Mouse (Mus musculus) G1E (cell line): ENCODE data around the gene Lrba. TPM values are rescaled to one million over a fixed set of nuclear protein-coding genes. Genes with fewer than 3 reads are reported as not detected.

Experiments used
- ATAC-seq: 2 replicates; pipeline ENCODE4 v1.8.0; 2016; ENCODE audit warnings: mild to moderate bottlenecking; ENCODE audit not compliant: insufficient number of reproducible peaks, poor library complexity, low FRiP score, severe bottlenecking; ENCODE audit errors: extremely low read depth
- DNase-seq: peaks from one replicate; pipeline ENCODE4 v3.0.0; 2012; ENCODE audit warnings: low spot score
- H3K27me3 ChIP-seq: 2 replicates; pipeline ENCODE4 v1.6.1; 2012; ENCODE audit warnings: mild to moderate bottlenecking, low read length, inconsistent platforms; ENCODE audit not compliant: insufficient read depth
- H3K36me3 ChIP-seq: replicated peaks from 2 replicates; pipeline ENCODE3; 2012; ENCODE audit warnings: mild to moderate bottlenecking, inconsistent platforms
- H3K4me1 ChIP-seq: 2 replicates; pipeline ENCODE4 v1.6.1; 2012; ENCODE audit warnings: low read depth, low read length, inconsistent platforms, mixed read lengths; ENCODE audit not compliant: insufficient read depth
- H3K4me3 ChIP-seq: 2 replicates; pipeline ENCODE4 v1.5.1; 2012; ENCODE audit warnings: low read depth, mild to moderate bottlenecking, inconsistent platforms, low read length, moderate library complexity, mixed read lengths
- H3K9me3 ChIP-seq: replicated peaks from 2 replicates; pipeline ENCODE4 v1.6.1; 2012; ENCODE audit warnings: inconsistent platforms
- CTCF ChIP-seq: IDR thresholded peaks from 2 replicates; pipeline ENCODE4 v1.5.1; 2012; ENCODE audit warnings: low read depth, low read length, inconsistent platforms, mixed read lengths
- GATA1 ChIP-seq: IDR thresholded peaks from 2 replicates; pipeline ENCODE4 v1.6.1; 2012; ENCODE audit warnings: borderline replicate concordance, low read length, inconsistent platforms, mixed read lengths
- GATA2 ChIP-seq: IDR thresholded peaks from 2 replicates; pipeline ENCODE4 v1.6.1; 2012; ENCODE audit warnings: low read depth, low read length, inconsistent platforms, borderline replicate concordance
- POLR2AphosphoS5 ChIP-seq: IDR thresholded peaks from 2 replicates; pipeline ENCODE4 v1.6.1; 2012; ENCODE audit warnings: low read depth, low read length, inconsistent platforms; ENCODE audit not compliant: insufficient replicate concordance
- TAL1 ChIP-seq: conservative IDR thresholded peaks from 2 replicates; pipeline ENCODE4 v1.6.1; 2012; ENCODE audit warnings: low read depth, low read length, inconsistent platforms, mixed read lengths
- polyA plus RNA-seq: library from polyadenylated mRNA; stranded (reverse); fragments of >175 nt; gene quantifications from 2 replicates; pipeline ENCODE4 v1.2.3, GENCODE M21; 2012
- total RNA-seq, 2 experiments: library from RNA; stranded (forward) in 1 of 2; stranded (reverse) in 1 of 2; fragments of 200-1000 nt in 1 of 2; fragments of >200 nt in 1 of 2; fragmentation: Nextera tagmentation in 1 of 2; gene quantifications; 2 replicates each; pipeline ENCODE4 v1.2.3; 2014 to 2017

Gene Lrba
- total and polyA plus RNA-seq, 3 experiments: 6.1 to 34.4 (median 30.4) TPM

DNA sequence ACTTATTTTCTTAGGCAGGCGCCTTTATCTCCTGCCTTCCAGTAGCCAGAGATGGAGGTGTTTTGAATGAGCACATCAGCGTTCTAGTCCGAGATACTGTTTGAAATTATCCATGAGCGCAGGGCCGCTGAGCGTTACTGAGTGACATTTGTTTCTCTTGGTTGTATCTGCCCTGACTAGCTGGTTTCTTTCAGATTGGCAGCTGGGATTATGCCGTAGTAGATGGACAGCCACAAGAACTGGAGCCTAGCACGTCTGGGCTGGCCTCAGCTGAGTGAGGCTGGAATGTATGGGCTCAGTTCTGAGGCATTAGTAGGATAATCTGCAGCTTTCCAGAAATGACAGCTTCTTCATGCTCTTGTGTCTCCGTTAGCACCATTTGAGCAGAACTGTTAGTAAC lies 500.6 kb downstream of the Lrba start:
- DNase-seq (no peak), ATAC-seq (no peak)
- no peaks in the 10 kb centered on the region for H3K27me3 ChIP-seq
- no peak for TF ChIP-seq CTCF
- TF ChIP-seq POLR2AphosphoS5: no peak
- TF ChIP-seq TAL1: no peak
- no peak for TF ChIP-seq GATA2
- TF ChIP-seq GATA1: no peak
- H3K36me3 ChIP-seq: no peaks in the 10 kb centered on the region
- H3K9me3 ChIP-seq: no peaks in the 10 kb centered on the region
- no peaks in the 10 kb centered on the region for H3K4me1 ChIP-seq
- H3K4me3 ChIP-seq: no peak overlapping the region

GRCm38 (mm10) chr3:86738831-86739230 lies 514.4 kb downstream of the Lrba start:
- peaks cover 17% of the 10 kb centered on the region for H3K36me3 ChIP-seq
- ATAC-seq (no peak), DNase-seq (no peak)
- H3K27me3 ChIP-seq: no peaks in the 10 kb centered on the region
- TF ChIP-seq GATA2 (no peak), CTCF (no peak), GATA1 (no peak), POLR2AphosphoS5 (no peak), TAL1 (no peak)
- H3K9me3 ChIP-seq: no peaks in the 10 kb centered on the region
- H3K4me3 ChIP-seq: no peak overlapping the region
- no peaks in the 10 kb centered on the region for H3K4me1 ChIP-seq

GRCm38 (mm10) chr3:86739745-86740144 lies 515.3 kb downstream of the Lrba start:
- no peak for ATAC-seq
- Histone ChIP-seq H3K36me3 (peaks cover 19% of the 10 kb centered on the region), H3K27me3 (no peaks in the 10 kb centered on the region), H3K4me1 (no peaks in the 10 kb centered on the region), H3K4me3 (no peak overlapping the region), H3K9me3 (no peaks in the 10 kb centered on the region)
- TF ChIP-seq GATA1 (no peak), GATA2 (no peak), TAL1 (no peak), POLR2AphosphoS5 (no peak), CTCF (no peak)
- no peak for DNase-seq

DNA sequence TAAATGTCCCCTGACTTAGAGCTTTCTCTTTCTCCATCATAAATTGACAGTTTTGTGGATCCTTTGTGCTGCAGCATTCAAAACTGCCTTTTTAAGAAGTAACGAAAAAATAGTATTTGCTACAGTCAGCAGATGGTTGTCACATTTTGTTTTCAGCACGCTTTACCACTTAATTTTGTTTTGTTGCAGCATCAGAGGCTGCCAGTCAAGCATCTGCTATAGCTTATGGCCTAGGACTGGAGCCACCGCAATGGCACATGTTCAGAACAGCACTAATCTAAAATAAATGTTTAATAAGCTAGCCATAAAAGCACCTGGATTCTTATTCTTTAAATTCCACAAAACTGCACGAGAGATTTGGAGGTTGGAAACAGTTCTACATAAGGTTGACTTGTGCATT lies 520.9 kb downstream of the Lrba start:
- no peak for ATAC-seq

DNA sequence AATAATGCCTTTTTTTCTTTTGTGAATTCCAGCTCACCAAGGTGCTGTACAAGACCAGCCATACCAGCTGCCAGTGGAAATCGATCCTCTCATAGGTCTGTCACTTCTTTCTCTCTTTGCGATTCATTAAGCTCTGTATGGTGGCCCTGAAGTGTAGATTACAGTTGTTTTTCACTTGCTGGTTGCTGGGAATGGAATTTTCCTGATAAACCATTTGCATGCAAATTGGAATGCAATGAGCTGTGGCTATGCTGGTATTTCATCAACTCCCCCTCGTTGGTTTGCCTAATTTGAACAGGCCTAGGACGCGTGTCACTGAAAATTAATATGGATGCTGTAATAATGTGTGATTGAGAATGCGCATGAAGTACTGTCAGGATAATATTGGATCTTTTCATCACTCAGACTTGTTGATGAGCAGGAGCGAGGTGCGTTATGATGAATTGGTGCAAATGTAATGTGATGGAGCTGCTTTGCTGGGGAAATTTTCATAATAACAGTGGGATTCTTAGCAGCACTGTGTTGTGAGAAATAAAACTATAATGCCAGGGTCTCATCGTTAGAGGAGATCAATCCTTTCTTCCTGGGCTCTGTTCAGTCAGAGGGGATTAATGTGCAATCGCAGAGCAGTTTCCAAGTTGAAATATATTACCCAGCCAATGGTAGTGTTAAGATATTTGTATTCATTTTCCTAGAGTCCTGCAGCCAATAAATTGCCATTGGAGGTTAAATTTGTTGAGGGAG lies 521.5 kb downstream of the Lrba start:
- H3K27me3 ChIP-seq: no peaks in the 10 kb centered on the region
- H3K4me3 ChIP-seq: no peak overlapping the region
- H3K9me3 ChIP-seq: no peaks in the 10 kb centered on the region
- TF ChIP-seq GATA2: no peak
- no peak for TF ChIP-seq TAL1
- no peak for TF ChIP-seq CTCF
- TF ChIP-seq GATA1: no peak
- no peak for TF ChIP-seq POLR2AphosphoS5
- ATAC-seq: no peak
- H3K4me1 ChIP-seq: no peaks in the 10 kb centered on the region
- no peak for DNase-seq
- H3K36me3 ChIP-seq: peaks cover 12% of the 10 kb centered on the region

More for the DNA sequence above, 520.9 kb downstream of the Lrba start:
- no peak overlapping the region for H3K4me3 ChIP-seq
- TF ChIP-seq GATA2: no peak
- no peak for TF ChIP-seq GATA1
- no peak for TF ChIP-seq TAL1
- no peak for TF ChIP-seq POLR2AphosphoS5
- no peak for TF ChIP-seq CTCF
- no peaks in the 10 kb centered on the region for H3K9me3 ChIP-seq
- H3K36me3 ChIP-seq: peaks cover 13% of the 10 kb centered on the region
- H3K4me1 ChIP-seq: no peaks in the 10 kb centered on the region
- no peak for DNase-seq
- no peaks in the 10 kb centered on the region for H3K27me3 ChIP-seq

- no peak overlapping the region for H3K4me3 ChIP-seq
- no peaks in the 10 kb centered on the region for H3K9me3 ChIP-seq
- H3K27me3 ChIP-seq: no peaks in the 10 kb centered on the region
- no peaks in the 10 kb centered on the region for H3K36me3 ChIP-seq
- DNase-seq: no peak
- no peak for ATAC-seq
- no peaks in the 10 kb centered on the region for H3K4me1 ChIP-seq
- no peak for TF ChIP-seq GATA2
- no peak for TF ChIP-seq CTCF
- TF ChIP-seq POLR2AphosphoS5: no peak
- TF ChIP-seq GATA1: no peak
- no peak for TF ChIP-seq TAL1
Observed at GRCm38 (mm10) chr3:86750652-86751051, 526.2 kb downstream of the Lrba start.
